Mouse (Mus musculus) layer of hippocampus, adult 9-11 months (tissue): ENCODE measurements around the gene Higd1a.
A peak's percentile ranks its signal among the peaks of the same experiment; 100 is the strongest.

Experiments
- DNase-seq: peaks from one replicate; pipeline ENCODE4 v3.0.0; 2022

Gene Higd1a

GRCm38 (mm10) chr9:121877052-121877740 lies 19.0 kb upstream of the Higd1a start:
- peak; percentile 45 for DNase-seq

- DNase-seq = no peak
Measured at GRCm38 (mm10) chr9:121873578-121873977, 15.4 kb upstream of the Higd1a start.

GRCm38 (mm10) chr9:121872062-121872683 lies 14.0 kb upstream of the Higd1a start:
- DNase-seq = no peak

- no peak for DNase-seq
Measured at GRCm38 (mm10) chr9:121869973-121870515, 11.9 kb upstream of the Higd1a start.

GRCm38 (mm10) chr9:121869432-121869831 lies 11.3 kb upstream of the Higd1a start:
- no peak for DNase-seq

- no peak for DNase-seq
Measured at GRCm38 (mm10) chr9:121868236-121868635, 10.1 kb upstream of the Higd1a start.

GRCm38 (mm10) chr9:121867632-121868031 lies 9.5 kb upstream of the Higd1a start:
- no peak for DNase-seq

GRCm38 (mm10) chr9:121865425-121866008 lies 7.4 kb upstream of the Higd1a start:
- no peak for DNase-seq

GRCm38 (mm10) chr9:121864837-121865236 lies 6.7 kb upstream of the Higd1a start:
- no peak for DNase-seq

GRCm38 (mm10) chr9:121860921-121861320 lies 2.8 kb upstream of the Higd1a start:
- DNase-seq = no peak

GRCm38 (mm10) chr9:121859345-121859744 lies 1.2 kb upstream of the Higd1a start:
- DNase-seq = no peak

GRCm38 (mm10) chr9:121857474-121858152 lies 549 bp downstream of the Higd1a start:
- DNase-seq = peak; percentile 98

GRCm38 (mm10) chr9:121856649-121857416 lies 1.3 kb downstream of the Higd1a start:
- peak; percentile 38 for DNase-seq

- no peak for DNase-seq
Measured at GRCm38 (mm10) chr9:121854246-121854645, 3.9 kb downstream of the Higd1a start.

- no peak for DNase-seq
Measured at GRCm38 (mm10) chr9:121847842-121848241, 10.3 kb downstream of the Higd1a start.

- no peak for DNase-seq
Measured at GRCm38 (mm10) chr9:121847138-121847537, 11.0 kb downstream of the Higd1a start.

GRCm38 (mm10) chr9:121846526-121847118 lies 11.5 kb downstream of the Higd1a start:
- DNase-seq = no peak

- no peak for DNase-seq
Measured at GRCm38 (mm10) chr9:121842914-121843313, 15.2 kb downstream of the Higd1a start.

GRCm38 (mm10) chr9:121839622-121839965 lies 18.6 kb downstream of the Higd1a start:
- DNase-seq = no peak

GRCm38 (mm10) chr9:121838829-121839621 lies 19.1 kb downstream of the Higd1a start, which contains the start of gene Ccdc13:
TSS of gene Ccdc13 (minus strand) at chr9:121839461.
- peak; percentile 82 for DNase-seq

- no peak for DNase-seq
Measured at GRCm38 (mm10) chr9:121838008-121838407, 20.2 kb downstream of the Higd1a start.
